Mouse (Mus musculus): ENCODE data around the gene Apba1. TPM values are rescaled to one million over a fixed set of nuclear protein-coding genes. Genes with fewer than 3 reads are reported as not detected.

The Apba1 gene
- 25.5 and 32.0 TPM in 2 replicates for polyA plus RNA-seq (2012; rRNA removed)

GRCm38 (mm10) chr19:23758554-23759321 lies at the start of gene Apba1:
Gene Apba1 (plus strand): TSS chr19:23758887.

Other genes starting within 250 kb of the Apba1 start
- 1.0 and 1.5 TPM in 2 replicates for gene 1700028P14Rik, start 106.1 kb upstream of the Apba1 start, polyA plus RNA-seq (2012; rRNA removed)
- 5.5 and 5.6 TPM in 2 replicates for gene Ptar1, start 71.5 kb upstream of the Apba1 start, polyA plus RNA-seq (2012; rRNA removed)

Measured in central nervous system, embryonic 14 days (tissue).